33 mouse cellular contexts compared by ENCODE assay signal in genomic region chr7:48806587-48806986, GRCm38 (mm10). TPM values are rescaled to one million over a fixed set of nuclear protein-coding genes. Genes with fewer than 3 reads are reported as not detected.
A peak's percentile ranks its signal among the peaks of the same experiment; 100 is the strongest.
DNase-seq lines count a peak whose midpoint lies in the region; ATAC-seq and TF ChIP-seq lines count a peak whose summit lies in the region.
"Had no signal": no experiment of that assay in that cellular context is flagged by ENCODE, and none has a peak within 500 bp of the region (broad histone marks: within the 10 kb centered on the region; RNA-seq: fewer than 3 reads in every experiment).

No protein-coding gene starts in this region.

- no peaks in the 10 kb centered on the region for H3K9me3 ChIP-seq in hindbrain, postnatal 0 days (ENCODE audit: low read length)
- H3K9me3 ChIP-seq in hindbrain, embryonic 16.5 days (ENCODE audit: control insufficient read depth, low read length), result no peaks in the 10 kb centered on the region
- no peaks in the 10 kb centered on the region for H3K9me3 ChIP-seq in midbrain, postnatal 0 days (ENCODE audit: low read length)
- no peaks in the 10 kb centered on the region for H3K9me3 ChIP-seq in midbrain, embryonic 15.5 days
- no peaks in the 10 kb centered on the region for H3K9me3 ChIP-seq in ES-E14 (ENCODE audit: control insufficient read depth, insufficient read depth, low read depth, low read length)
- H3K9me3 ChIP-seq: embryonic facial prominence, embryonic 10.5 days; embryonic facial prominence, embryonic 15.5 days; forebrain, embryonic 12.5 days; liver, embryonic 15.5 days; lung, embryonic 15.5 days; megakaryocyte, embryonic 14.5 days; midbrain, embryonic 13.5 days; stomach, embryonic 15.5 days had no signal

- H3K9ac ChIP-seq in hindbrain, postnatal 0 days (replicated peaks; ENCODE audit: low read length), result no peak overlapping the region
- no peak overlapping the region for H3K9ac ChIP-seq in hindbrain, embryonic 16.5 days (ENCODE audit: low read depth, low read length)
- no peak overlapping the region for H3K9ac ChIP-seq in midbrain, postnatal 0 days (replicated peaks; ENCODE audit: low read length, poor library complexity, severe bottlenecking)
- H3K9ac ChIP-seq in midbrain, embryonic 15.5 days, result no peak overlapping the region
- no peak overlapping the region for H3K9ac ChIP-seq in ES-E14 (ENCODE audit: insufficient read depth, low read depth, low read length, poor library complexity, severe bottlenecking)
- H3K9ac ChIP-seq: embryonic facial prominence, embryonic 15.5 days; forebrain, embryonic 12.5 days; hindbrain, embryonic 14.5 days; liver, embryonic 15.5 days; lung, embryonic 15.5 days; midbrain, embryonic 13.5 days; stomach, embryonic 15.5 days had no signal

- peaks cover 36% of the 10 kb centered on the region for H3K36me3 ChIP-seq in hindbrain, postnatal 0 days (ENCODE audit: insufficient read depth, low read length)
- peaks cover 31% of the 10 kb centered on the region for H3K36me3 ChIP-seq in hindbrain, embryonic 16.5 days (ENCODE audit: control insufficient read depth, insufficient read depth, low read length)
- H3K36me3 ChIP-seq in midbrain, postnatal 0 days (ENCODE audit: insufficient read depth, low read length), result peaks cover 23% of the 10 kb centered on the region
- H3K36me3 ChIP-seq in midbrain, embryonic 15.5 days (replicated peaks), result peaks cover 32% of the 10 kb centered on the region
- H3K36me3 ChIP-seq in ES-E14 (ENCODE audit: control insufficient read depth, insufficient read depth, low read length, poor library complexity, severe bottlenecking), result peaks cover 13% of the 10 kb centered on the region

- no peak overlapping the region for H3K27ac ChIP-seq in hindbrain, postnatal 0 days
- no peak overlapping the region for H3K27ac ChIP-seq in hindbrain, embryonic 16.5 days (ENCODE audit: low read depth, low read length)
- no peak overlapping the region for H3K27ac ChIP-seq in midbrain, postnatal 0 days (ENCODE audit: low read depth, low read length)
- H3K27ac ChIP-seq in midbrain, embryonic 15.5 days, result no peak overlapping the region
- no peak overlapping the region for H3K27ac ChIP-seq in ES-E14 (ENCODE audit: insufficient read depth, low read depth, low read length, poor library complexity, severe bottlenecking)
- H3K27ac ChIP-seq: embryonic facial prominence, embryonic 10.5 days; embryonic facial prominence, embryonic 15.5 days; forebrain, embryonic 12.5 days; hindbrain, embryonic 14.5 days; liver, embryonic 15.5 days; lung, embryonic 15.5 days; midbrain, embryonic 13.5 days; stomach, embryonic 15.5 days had no signal

- TF ChIP-seq CTCF in hindbrain, postnatal 0 days (IDR thresholded peaks at IDR 0.05; ENCODE audit: low read depth), result 0 out of 2 replicates have a peak, but pooled peaks have one; percentile 29
- peak; percentile 44; the same call in 1 of the 2 replicates for TF ChIP-seq CTCF in midbrain, postnatal 0 days (IDR thresholded peaks at IDR 0.05)

- H3K4me1 ChIP-seq in hindbrain, postnatal 0 days (ENCODE audit: insufficient read depth, low read length), result no peaks in the 10 kb centered on the region
- no peaks in the 10 kb centered on the region for H3K4me1 ChIP-seq in hindbrain, embryonic 16.5 days (ENCODE audit: control insufficient read depth, insufficient read depth, low read depth, low read length)
- H3K4me1 ChIP-seq in midbrain, postnatal 0 days (ENCODE audit: insufficient read depth, low read length), result no peaks in the 10 kb centered on the region
- H3K4me1 ChIP-seq in midbrain, embryonic 15.5 days, result no peaks in the 10 kb centered on the region
- no peaks in the 10 kb centered on the region for H3K4me1 ChIP-seq in ES-E14 (ENCODE audit: control insufficient read depth in 2 of 2, insufficient read depth in 2 of 2, low read length in 2 of 2, poor library complexity in 1 of 2)
- H3K4me1 ChIP-seq: embryonic facial prominence, embryonic 10.5 days; embryonic facial prominence, embryonic 15.5 days; forebrain, embryonic 12.5 days; liver, embryonic 15.5 days; lung, embryonic 15.5 days; megakaryocyte, embryonic 14.5 days; midbrain, embryonic 13.5 days; stomach, embryonic 15.5 days had no signal

- H3K4me2 ChIP-seq in hindbrain, postnatal 0 days (ENCODE audit: low read depth, low read length), result no peak overlapping the region
- H3K4me2 ChIP-seq in hindbrain, embryonic 16.5 days (ENCODE audit: low read length), result no peak overlapping the region
- no peak overlapping the region for H3K4me2 ChIP-seq in midbrain, postnatal 0 days (ENCODE audit: low read depth, low read length, poor library complexity, severe bottlenecking)
- no peak overlapping the region for H3K4me2 ChIP-seq in midbrain, embryonic 15.5 days
- H3K4me2 ChIP-seq: embryonic facial prominence, embryonic 15.5 days; forebrain, embryonic 12.5 days; heart, embryonic 11.5 days; hindbrain, embryonic 14.5 days; liver, embryonic 15.5 days; lung, embryonic 15.5 days; midbrain, embryonic 13.5 days; stomach, embryonic 15.5 days had no signal

- no peak overlapping the region for H3K4me3 ChIP-seq in hindbrain, postnatal 0 days (ENCODE audit: low read length)
- no peak overlapping the region for H3K4me3 ChIP-seq in hindbrain, embryonic 16.5 days (ENCODE audit: low read length)
- H3K4me3 ChIP-seq in midbrain, postnatal 0 days (ENCODE audit: low read depth, low read length), result no peak overlapping the region
- H3K4me3 ChIP-seq in midbrain, embryonic 15.5 days, result no peak overlapping the region
- no peak overlapping the region for H3K4me3 ChIP-seq in ES-E14 (ENCODE audit: insufficient read depth in 1 of 2, low read depth in 1 of 2, low read length in 2 of 2, poor library complexity in 1 of 2, severe bottlenecking in 1 of 2)
- H3K4me3 ChIP-seq: embryonic facial prominence, embryonic 10.5 days; embryonic facial prominence, embryonic 15.5 days; forebrain, embryonic 12.5 days; liver, embryonic 15.5 days; lung, embryonic 15.5 days; megakaryocyte, embryonic 14.5 days; midbrain, embryonic 13.5 days; stomach, embryonic 15.5 days had no signal

- peak; percentile 5 for DNase-seq in hindbrain, postnatal 0 days (ENCODE audit: low spot score)
- DNase-seq in midbrain, postnatal 0 days (ENCODE audit: low spot score), result peak; percentile 10
- peak; percentile 38 for DNase-seq in ES-E14 (ENCODE audit: low read depth, low spot score)
- peak; percentile 14 for DNase-seq in brain, adult 2 months (ENCODE audit: low read depth, low spot score)
- DNase-seq in embryo, embryonic 11 days, result no peak
- DNase-seq: adrenal gland, postnatal 14 days; B cell, adult 2 months; cerebellum, adult 11-12 months; gastrocnemius, postnatal 14 days; kidney, adult 9 months; kidney, postnatal 10 days; layer of hippocampus, adult 9-11 months; liver; lung, postnatal 4 days; right cerebral cortex, postnatal 25 days had no signal

- no peaks in the 10 kb centered on the region for H3K27me3 ChIP-seq in hindbrain, postnatal 0 days (ENCODE audit: insufficient read depth, low read length)
- H3K27me3 ChIP-seq in hindbrain, embryonic 16.5 days (replicated peaks; ENCODE audit: control insufficient read depth, insufficient read depth, low read length), result no peaks in the 10 kb centered on the region
- H3K27me3 ChIP-seq in midbrain, postnatal 0 days (ENCODE audit: insufficient read depth, low read length), result no peaks in the 10 kb centered on the region
- no peaks in the 10 kb centered on the region for H3K27me3 ChIP-seq in midbrain, embryonic 15.5 days (replicated peaks)
- H3K27me3 ChIP-seq: embryonic facial prominence, embryonic 15.5 days; forebrain, embryonic 12.5 days; liver, embryonic 15.5 days; lung, embryonic 15.5 days; megakaryocyte, embryonic 14.5 days; midbrain, embryonic 13.5 days; stomach, embryonic 15.5 days had no signal

- WGBS in hindbrain, postnatal 0 days, result 86% methylated on average over 4 of the region's 4 CpGs
- 90% methylated on average over 4 of the region's 4 CpGs for WGBS in hindbrain, embryonic 16.5 days
- 89% methylated on average over 4 of the region's 4 CpGs for WGBS in midbrain, postnatal 0 days
- 89% methylated on average over 4 of the region's 4 CpGs for WGBS in midbrain, embryonic 15.5 days

- in situ Hi-C loops in ES-E14 (cut with MboI; ENCODE audit: low sequenced_read_pairs in 2 of 2, unreplicated experiment in 2 of 2), result no loop called here

- ATAC-seq in hindbrain, postnatal 0 days, result no peak
- no peak for ATAC-seq in hindbrain, embryonic 16.5 days
- no peak for ATAC-seq in midbrain, postnatal 0 days (ENCODE audit: low FRiP score)
- no peak for ATAC-seq in midbrain, embryonic 15.5 days (replicated peaks)
- ATAC-seq: midbrain, embryonic 13.5 days had no signal

TF ChIP-seq in ES-E14, 5 proteins besides CTCF, POLR2A, EP300 and RAD21:
- TF ChIP-seq MAFK (IDR thresholded peaks at IDR 0.05; ENCODE audit: insufficient read depth, low read depth, low read length), result no peak
- no peak for TF ChIP-seq ZNF384 (IDR thresholded peaks at IDR 0.05; ENCODE audit: low read depth, low read length)

RNA-seq across cellular contexts. Expression of gene Zdhhc13, which starts 17.8 kb away (rescaled TPM):
- total RNA-seq in hindbrain, postnatal 0 days (2014; rRNA removed), result 43.3 and 55.5 TPM in 2 replicates
- 22.6 and 25.5 TPM in 2 replicates for polyA plus RNA-seq in hindbrain, postnatal 0 days (2015; fragmentation: Nextera tagmentation; extraction: Ambion mirVana)
- polyA plus RNA-seq in hindbrain, embryonic 16.5 days (2015; fragmentation: Nextera tagmentation; extraction: Ambion mirVana), result 36.3 and 37.0 TPM in 2 replicates
- total RNA-seq in midbrain, postnatal 0 days (2014; rRNA removed), result 37.3 and 43.0 TPM in 2 replicates
- polyA plus RNA-seq in midbrain, postnatal 0 days (2015; fragmentation: Nextera tagmentation; extraction: Ambion mirVana), result 21.2 and 24.3 TPM in 2 replicates
- polyA plus RNA-seq in midbrain, embryonic 15.5 days (2015; fragmentation: Nextera tagmentation; extraction: Ambion mirVana), result 36.5 and 38.7 TPM in 2 replicates
- 55.9 and 58.0 TPM in 2 replicates for total RNA-seq in ES-E14 (2012; rRNA removed)

RNA-seq across cellular contexts. Expression of gene Csrp3, which starts 41.2 kb away (rescaled TPM):
- total RNA-seq in hindbrain, postnatal 0 days (2014; rRNA removed), result not detected in 2 replicates
- not detected in 2 replicates for polyA plus RNA-seq in hindbrain, postnatal 0 days (2015; fragmentation: Nextera tagmentation; extraction: Ambion mirVana)
- 0.24 and 7.3 TPM in 2 replicates for polyA plus RNA-seq in hindbrain, embryonic 16.5 days (2015; fragmentation: Nextera tagmentation; extraction: Ambion mirVana)
- total RNA-seq in midbrain, postnatal 0 days (2014; rRNA removed), result 0.42 TPM in 1 of 2 replicates, not detected in the other
- polyA plus RNA-seq in midbrain, postnatal 0 days (2015; fragmentation: Nextera tagmentation; extraction: Ambion mirVana), result 0.20 and 0.23 TPM in 2 replicates
- 0.53 and 1.6 TPM in 2 replicates for polyA plus RNA-seq in midbrain, embryonic 15.5 days (2015; fragmentation: Nextera tagmentation; extraction: Ambion mirVana)
- 0.48 and 1.3 TPM in 2 replicates for total RNA-seq in ES-E14 (2012; rRNA removed)
- total RNA-seq: left cerebral cortex, adult 18-20 months; left cerebral cortex, postnatal 14 days; neutrophil, adult 5-6 weeks had no signal
- polyA plus RNA-seq: cortical plate, adult 2 months; hindbrain, embryonic 14.5 days; intestine, embryonic 14.5 days; large intestine, adult 2 months had no signal
